Mouse (Mus musculus) megakaryocyte, embryonic 14.5 days (primary cell): Measurements from ENCODE around the gene Slc41a2. TPM values are rescaled to one million over a fixed set of nuclear protein-coding genes. Genes with fewer than 3 reads are reported as not detected.

Experiments used
- H3K27me3 ChIP-seq: replicated peaks from 2 replicates; pipeline ENCODE3; 2012; ENCODE audit warnings: inconsistent platforms
- H3K36me3 ChIP-seq: replicated peaks from 2 replicates; pipeline ENCODE3; 2012; ENCODE audit warnings: low read length, inconsistent platforms, mixed read lengths
- H3K4me1 ChIP-seq: 2 replicates; pipeline ENCODE4 v1.6.1; 2012; ENCODE audit warnings: inconsistent platforms
- H3K4me3 ChIP-seq: replicated peaks from 2 replicates; pipeline ENCODE3; 2012; ENCODE audit warnings: moderate library complexity, mild to moderate bottlenecking, inconsistent platforms
- H3K9me3 ChIP-seq: 2 replicates; pipeline ENCODE4 v1.6.1; 2012; ENCODE audit warnings: inconsistent platforms
- FLI1 ChIP-seq: IDR thresholded peaks from 2 replicates; pipeline ENCODE4 v1.6.1; 2012; ENCODE audit warnings: low read length, inconsistent platforms, mixed read lengths
- GATA1 ChIP-seq: IDR thresholded peaks from 3 replicates; pipeline ENCODE4 v1.6.1; 2012; ENCODE audit warnings: mixed read lengths, low read length, inconsistent platforms, borderline replicate concordance
- polyA plus RNA-seq: library from polyadenylated mRNA; stranded (reverse); fragments of >175 nt; gene quantifications from 2 replicates; pipeline ENCODE4 v1.2.3, GENCODE M21; 2012; ENCODE audit warnings: low replicate concordance; ENCODE audit not compliant: insufficient read depth

Slc41a2 gene
- polyA plus RNA-seq, 1 experiment = 0.02 TPM

DNA sequence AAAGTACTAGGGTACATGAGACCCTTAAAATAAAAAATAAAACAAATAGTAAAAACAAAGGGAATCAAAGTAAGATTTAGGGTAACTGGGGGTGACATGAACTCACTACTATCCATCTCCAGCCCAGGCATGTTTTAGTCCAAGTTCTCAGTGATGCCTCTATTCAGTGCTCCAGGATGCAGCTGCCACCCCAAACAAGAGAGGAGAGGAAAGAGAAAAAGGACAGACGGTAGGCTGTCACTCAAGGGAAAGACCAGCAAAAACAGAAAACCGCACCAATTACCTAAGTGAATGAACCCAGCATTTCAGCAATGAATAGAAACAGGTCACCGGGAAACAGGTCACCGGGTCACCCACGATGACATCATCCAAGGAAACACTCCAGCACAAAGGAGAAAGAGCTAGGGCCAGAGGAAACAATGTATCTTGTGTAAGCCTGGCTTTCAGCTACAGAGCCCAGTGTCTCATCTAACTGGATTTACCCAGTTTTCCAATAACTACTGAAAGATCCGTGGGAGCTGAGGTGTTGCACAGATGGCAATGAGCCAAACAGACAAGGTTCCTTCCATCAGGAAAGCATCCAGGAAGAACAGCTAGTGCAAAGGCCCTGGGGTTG lies 126.6 kb downstream of the Slc41a2 start:
- Histone ChIP-seq H3K4me3 (no peak overlapping the region), H3K27me3 (peaks cover 25% of the 10 kb centered on the region), H3K9me3 (peaks cover 4% of the 10 kb centered on the region), H3K36me3 (no peaks in the 10 kb centered on the region), H3K4me1 (peaks cover 25% of the 10 kb centered on the region)
- no peak for TF ChIP-seq GATA1
- no peak for TF ChIP-seq FLI1

DNA sequence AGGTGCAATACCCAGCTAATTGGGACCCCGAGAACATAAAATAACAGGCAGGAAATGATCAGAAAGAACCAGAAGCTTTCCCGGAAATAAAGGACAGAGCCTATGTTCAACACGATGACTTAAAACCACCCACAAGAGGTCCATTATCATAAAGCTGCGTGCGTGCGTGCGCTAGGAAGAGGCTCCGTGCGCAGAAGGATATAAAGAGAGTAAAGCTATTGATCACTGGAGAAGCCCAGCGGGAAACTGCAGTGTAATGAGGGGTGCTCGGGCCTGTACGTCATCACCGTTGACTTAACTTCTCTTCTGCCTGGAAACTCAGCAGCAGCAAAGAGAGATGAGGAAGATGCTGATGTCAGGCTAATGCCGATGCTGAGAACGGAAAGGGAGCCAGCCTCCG lies 127.6 kb downstream of the Slc41a2 start:
- Histone ChIP-seq H3K27me3 (peaks cover 28% of the 10 kb centered on the region), H3K9me3 (peaks cover 4% of the 10 kb centered on the region), H3K4me3 (no peak overlapping the region), H3K4me1 (peaks cover 18% of the 10 kb centered on the region), H3K36me3 (no peaks in the 10 kb centered on the region)
- TF ChIP-seq GATA1 = no peak
- no peak for TF ChIP-seq FLI1

DNA sequence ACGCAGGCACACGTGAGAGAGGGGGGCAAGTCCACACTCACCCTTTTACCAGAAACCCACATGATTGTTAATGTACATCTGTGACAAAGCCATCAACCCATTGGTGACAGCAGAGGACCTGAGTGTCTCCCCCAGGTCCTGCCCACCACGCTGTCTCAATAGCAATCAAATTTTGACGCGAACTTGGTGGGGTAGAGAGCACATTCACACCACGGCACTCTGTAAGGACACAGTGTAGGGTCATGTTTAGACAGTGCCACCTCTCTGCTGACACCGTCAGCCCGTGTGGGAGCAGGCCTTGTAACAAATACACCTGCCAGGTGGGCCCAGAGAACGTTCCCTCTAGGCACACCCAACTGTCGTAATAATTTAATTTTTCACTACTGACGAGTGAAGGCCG lies 128.3 kb downstream of the Slc41a2 start:
- Histone ChIP-seq H3K4me1 (peaks cover 15% of the 10 kb centered on the region; the same call in 1 of the 2 replicates), H3K36me3 (no peaks in the 10 kb centered on the region), H3K9me3 (peaks cover 4% of the 10 kb centered on the region), H3K4me3 (no peak overlapping the region), H3K27me3 (peaks cover 33% of the 10 kb centered on the region)
- TF ChIP-seq GATA1 (no peak), FLI1 (no peak)

DNA sequence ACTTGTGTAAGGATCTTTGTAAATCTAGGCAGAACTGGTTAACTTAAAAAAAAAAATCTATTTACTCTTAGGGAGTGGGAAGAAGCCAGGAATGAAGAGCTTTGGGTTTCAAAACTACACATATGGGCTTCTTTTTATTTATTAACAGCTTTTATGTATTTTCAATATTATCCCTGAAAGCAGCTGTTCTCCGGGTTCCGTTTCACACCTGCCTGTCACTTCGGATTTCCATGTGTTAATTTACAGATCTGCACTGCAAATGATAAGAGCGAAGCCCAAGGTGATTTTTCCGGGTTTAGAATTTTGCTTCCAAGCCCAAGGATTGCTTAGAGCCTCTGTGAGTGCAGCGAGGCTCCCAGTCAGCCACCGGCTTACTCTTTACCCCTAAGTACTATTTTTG lies 129.2 kb downstream of the Slc41a2 start:
- Histone ChIP-seq H3K9me3 (peaks cover 3% of the 10 kb centered on the region), H3K4me1 (peaks cover 15% of the 10 kb centered on the region; the same call in 1 of the 2 replicates), H3K36me3 (no peaks in the 10 kb centered on the region), H3K27me3 (peaks cover 38% of the 10 kb centered on the region), H3K4me3 (no peak overlapping the region)
- no peak for TF ChIP-seq GATA1

DNA sequence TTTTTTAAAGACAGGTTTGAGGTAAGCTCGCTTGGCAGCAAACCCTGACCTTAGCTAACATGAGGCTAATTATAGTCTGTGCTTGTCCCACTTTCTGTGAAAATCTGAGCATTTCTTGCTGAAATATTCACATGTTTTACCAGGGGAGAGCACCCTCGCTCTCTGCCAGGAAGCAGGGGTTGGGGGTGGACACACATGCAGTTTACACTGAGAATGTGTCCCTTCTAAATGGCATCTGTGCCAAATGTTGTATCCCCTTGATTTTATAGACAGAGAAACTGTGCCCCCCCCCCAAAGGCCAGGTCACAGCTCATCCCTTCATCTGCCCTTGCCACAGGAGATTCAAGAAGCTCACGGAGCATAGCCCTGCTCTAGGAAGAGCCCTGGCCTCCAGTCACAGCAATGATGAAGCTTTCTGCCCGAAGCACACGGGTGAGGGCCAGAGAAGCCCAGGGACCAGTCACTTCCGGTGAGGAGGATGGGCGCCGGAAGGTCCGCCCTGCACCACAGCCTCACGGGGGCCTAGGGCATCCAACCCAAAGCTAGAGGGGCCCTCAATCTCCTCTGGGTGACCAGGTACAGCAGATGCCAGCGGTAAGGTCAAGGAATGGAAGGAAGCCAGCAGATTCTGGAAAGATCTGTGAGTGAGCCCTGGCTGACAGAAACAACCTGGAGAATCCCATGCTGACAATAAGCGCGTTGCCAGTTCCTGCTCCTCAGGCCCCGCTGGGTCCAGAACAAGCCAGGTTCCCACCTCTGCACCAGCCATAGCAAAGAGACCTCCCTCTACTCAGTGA lies 134.6 kb downstream of the Slc41a2 start:
- TF ChIP-seq FLI1 (no peak), GATA1 (no peak)
- Histone ChIP-seq H3K27me3 (peaks cover 39% of the 10 kb centered on the region), H3K4me1 (peaks cover 16% of the 10 kb centered on the region), H3K9me3 (no peaks in the 10 kb centered on the region), H3K4me3 (no peak overlapping the region), H3K36me3 (no peaks in the 10 kb centered on the region)

DNA sequence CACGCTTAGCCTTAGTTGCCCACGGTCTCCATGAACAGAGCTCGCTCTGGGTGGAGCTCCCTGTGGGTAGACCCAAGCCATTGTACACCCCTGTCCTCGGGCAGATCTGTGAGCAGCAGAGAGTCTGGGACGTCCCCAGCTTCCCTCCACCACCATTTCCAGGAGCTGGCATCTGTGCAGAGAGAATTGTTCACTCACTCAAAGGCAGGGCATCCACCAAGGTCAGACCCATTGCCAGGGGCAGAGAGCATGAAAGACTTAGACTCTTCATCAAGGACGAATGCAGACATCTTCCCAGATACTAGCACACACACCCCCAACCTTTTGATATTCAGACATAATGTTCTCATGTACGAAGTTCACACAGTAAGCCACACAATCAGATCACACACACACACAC lies 136.2 kb downstream of the Slc41a2 start:
- no peak overlapping the region for H3K4me3 ChIP-seq
- H3K4me1 ChIP-seq = peaks cover 24% of the 10 kb centered on the region
- H3K27me3 ChIP-seq = peaks cover 31% of the 10 kb centered on the region
- H3K36me3 ChIP-seq = no peaks in the 10 kb centered on the region
- TF ChIP-seq GATA1 = no peak
- H3K9me3 ChIP-seq = no peaks in the 10 kb centered on the region

DNA sequence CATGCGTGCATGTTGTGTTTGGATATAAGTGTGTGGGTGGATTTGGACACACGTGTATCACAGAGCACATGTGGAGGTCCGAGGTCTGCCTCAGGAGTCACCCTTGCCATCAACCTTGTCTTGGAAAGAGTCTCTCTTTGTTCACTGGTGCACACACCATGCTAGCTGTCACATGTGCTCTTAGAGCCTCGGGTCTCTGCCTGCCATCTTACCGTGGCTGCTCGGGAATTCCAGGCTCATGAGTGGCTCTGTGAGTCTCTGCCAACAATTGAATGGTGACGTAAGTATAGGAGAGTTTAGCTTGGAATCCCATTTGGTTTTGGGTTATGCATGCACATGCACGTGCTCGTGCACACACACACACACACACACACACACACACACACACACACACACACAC lies 138.4 kb downstream of the Slc41a2 start:
- Histone ChIP-seq H3K27me3 (peaks cover 22% of the 10 kb centered on the region), H3K4me1 (peaks cover 45% of the 10 kb centered on the region), H3K4me3 (no peak overlapping the region), H3K36me3 (peaks cover 9% of the 10 kb centered on the region), H3K9me3 (no peaks in the 10 kb centered on the region)
- TF ChIP-seq FLI1 = no peak
- TF ChIP-seq GATA1 = no peak

DNA sequence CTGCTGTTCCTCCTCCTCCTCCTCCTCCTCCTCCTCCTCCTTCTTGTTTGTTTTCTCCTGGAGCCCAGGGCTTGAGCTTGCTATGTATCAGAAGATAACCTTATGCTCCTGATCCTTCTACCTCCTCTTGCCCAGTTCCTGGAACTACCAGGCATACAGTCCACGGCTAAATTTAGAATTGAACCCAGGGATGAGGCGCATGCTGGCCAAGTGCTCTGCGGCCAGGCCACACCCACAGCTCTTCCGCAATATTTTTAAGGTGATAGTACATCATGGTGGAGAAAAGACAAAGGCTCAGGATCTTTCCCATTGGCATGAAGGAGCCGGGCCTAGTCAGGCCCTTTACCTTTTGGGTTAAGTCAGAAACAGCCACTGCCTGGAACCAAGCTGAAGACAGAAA lies 139.0 kb downstream of the Slc41a2 start:
- Histone ChIP-seq H3K36me3 (peaks cover 15% of the 10 kb centered on the region), H3K27me3 (peaks cover 19% of the 10 kb centered on the region), H3K9me3 (no peaks in the 10 kb centered on the region), H3K4me3 (no peak overlapping the region), H3K4me1 (peaks cover 51% of the 10 kb centered on the region)
- TF ChIP-seq GATA1 = no peak
- TF ChIP-seq FLI1 = no peak

DNA sequence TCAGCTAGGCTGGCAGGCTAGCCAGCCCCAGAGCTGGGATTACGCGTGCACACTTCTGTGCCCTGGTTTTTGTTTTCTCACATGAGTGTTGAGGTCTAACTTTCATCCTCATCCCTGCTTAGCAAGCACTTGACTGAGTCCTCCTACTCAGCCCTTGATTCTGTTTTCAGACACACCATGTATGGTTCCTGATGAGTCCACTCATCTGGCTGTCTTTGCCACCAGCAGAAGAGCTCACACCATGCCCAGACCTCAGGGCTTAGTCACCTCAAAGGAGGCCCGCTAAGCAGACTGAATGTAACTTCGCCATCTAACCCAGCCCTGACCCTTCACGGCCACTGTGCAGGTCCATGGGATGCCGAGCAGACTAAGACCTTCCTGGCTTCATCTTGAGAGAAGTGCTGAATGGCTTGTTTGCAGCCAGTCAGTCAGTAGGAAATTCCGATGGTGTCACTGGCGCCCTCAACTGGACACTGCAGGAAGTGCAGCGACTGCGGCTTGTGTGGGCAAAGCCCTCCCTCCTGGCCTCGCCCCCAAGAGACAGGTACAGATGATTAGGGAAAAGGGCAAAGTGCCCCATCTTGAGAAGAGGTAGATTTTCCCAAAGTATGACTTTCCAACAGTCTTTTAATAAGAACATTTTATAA lies 139.9 kb downstream of the Slc41a2 start:
- Histone ChIP-seq H3K9me3 (no peaks in the 10 kb centered on the region), H3K36me3 (peaks cover 19% of the 10 kb centered on the region), H3K4me1 (peaks cover 60% of the 10 kb centered on the region), H3K4me3 (peak overlapping the region; percentile 19), H3K27me3 (peaks cover 11% of the 10 kb centered on the region)
- TF ChIP-seq FLI1 (no peak), GATA1 (no peak)

DNA sequence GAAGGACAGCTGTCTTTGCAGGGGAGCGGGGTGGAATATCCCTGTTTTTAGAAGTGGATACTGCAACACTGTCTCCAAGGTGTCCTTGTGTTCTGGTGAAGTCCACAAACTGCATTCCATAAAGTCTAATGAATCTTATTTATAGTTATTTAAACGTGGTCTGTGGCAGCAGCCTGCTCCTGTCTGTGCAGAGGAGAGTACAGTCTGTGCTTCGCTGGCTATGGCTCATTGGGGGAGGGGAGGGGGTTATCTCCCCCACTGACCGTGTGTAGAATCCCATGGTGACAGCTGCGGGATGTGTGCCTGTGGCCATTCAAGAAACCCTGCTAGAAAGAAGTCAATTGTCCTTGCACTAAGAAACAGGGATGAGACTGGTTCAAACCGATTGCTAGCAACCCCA lies 145.7 kb downstream of the Slc41a2 start:
- no peaks in the 10 kb centered on the region for H3K27me3 ChIP-seq
- peaks cover 61% of the 10 kb centered on the region for H3K36me3 ChIP-seq
- TF ChIP-seq FLI1 (no peak), GATA1 (no peak)
- no peak overlapping the region for H3K4me3 ChIP-seq
- peaks cover 14% of the 10 kb centered on the region for H3K9me3 ChIP-seq
- H3K4me1 ChIP-seq = peaks cover 89% of the 10 kb centered on the region
